Mouse (Mus musculus) thymus, adult 2 months (tissue): ENCODE measurements at regions not wholly inside any gene's neighbourhood (a gene's known extent, or its start where the extent isn't known, plus 50 kb on each side); places are given as distances from the start of the nearest gene placed in this dataset.

Source experiments
- DNase-seq: peaks from one replicate; pipeline ENCODE4 v3.0.0; 2021
- H3K27ac ChIP-seq: fragments of 200-500 bp; 2 replicates; pipeline ENCODE4 v1.5.1; 2012; ENCODE audit warnings: low read length, control low read depth; ENCODE audit not compliant: control insufficient read depth, insufficient read depth
- H3K27me3 ChIP-seq: fragments of 200-500 bp; 2 replicates; pipeline ENCODE4 v1.6.1; 2012; ENCODE audit warnings: mild to moderate bottlenecking, low read length, moderate library complexity, mixed read lengths; ENCODE audit not compliant: control insufficient read depth, insufficient read depth
- H3K36me3 ChIP-seq: fragments of 200-500 bp; 2 replicates; pipeline ENCODE4 v1.6.1; 2012; ENCODE audit warnings: mild to moderate bottlenecking, low read length, moderate library complexity; ENCODE audit not compliant: control insufficient read depth, insufficient read depth
- H3K4me1 ChIP-seq: fragments of 200-500 bp; replicated peaks from 2 replicates; pipeline ENCODE4 v1.6.1; 2012; ENCODE audit warnings: low read length; ENCODE audit not compliant: control insufficient read depth, insufficient read depth
- H3K4me3 ChIP-seq: fragments of 200-500 bp; 2 replicates; pipeline ENCODE4 v1.5.1; 2012; ENCODE audit warnings: mild to moderate bottlenecking, low read length, control low read depth, moderate library complexity; ENCODE audit not compliant: control insufficient read depth, insufficient read depth
- CTCF ChIP-seq: fragments of 200-500 bp; IDR thresholded peaks from 2 replicates; pipeline ENCODE4 v1.5.1; 2012; ENCODE audit warnings: mild to moderate bottlenecking, control low read depth, low read length, moderate library complexity, borderline replicate concordance; ENCODE audit not compliant: control insufficient read depth, poor library complexity, insufficient read depth; ENCODE audit errors: extremely low read depth
- POLR2A ChIP-seq: fragments of 200-500 bp; IDR thresholded peaks from 2 replicates; pipeline ENCODE4 v1.6.1; 2012; ENCODE audit warnings: mild to moderate bottlenecking, low read length, control low read depth, moderate library complexity; ENCODE audit not compliant: control insufficient read depth, poor library complexity, insufficient read depth; ENCODE audit errors: extremely low read depth
- WGBS: fragments of 180-500 bp; shearing (Covaris S2); methylation state at CpG from one replicate; pipeline ENCODE4 v1.1.7; 2018; 5-methylcytosine and 5-hydroxymethylcytosine counted together

DNA sequence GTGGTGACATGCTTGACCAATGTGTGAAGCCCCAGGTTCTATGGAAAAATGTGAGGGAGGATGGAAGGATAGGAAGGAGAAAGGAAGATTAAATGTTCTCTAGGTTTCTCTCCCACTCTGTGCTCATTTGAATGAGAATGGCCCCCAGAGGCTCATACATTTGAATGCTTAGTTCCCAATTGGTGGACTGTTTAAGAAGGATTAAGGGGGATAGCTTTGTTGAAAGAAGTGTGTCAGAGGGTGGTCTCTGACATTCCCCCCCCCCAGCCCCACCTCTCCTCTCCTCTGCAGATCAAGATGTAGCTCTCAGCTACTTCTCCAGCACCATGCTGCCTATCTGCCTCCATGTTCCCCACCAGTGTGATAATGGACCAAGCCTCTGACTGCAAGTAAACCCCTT lies 467.7 kb upstream of the Castor2 start:
- no peak for DNase-seq
- no peak overlapping the region for H3K4me3 ChIP-seq
- TF ChIP-seq POLR2A (no peak), CTCF (no peak)
- H3K27ac ChIP-seq = no peak overlapping the region
- H3K4me1 ChIP-seq = no peaks in the 10 kb centered on the region
- no peaks in the 10 kb centered on the region for H3K36me3 ChIP-seq
- no peaks in the 10 kb centered on the region for H3K27me3 ChIP-seq

DNA sequence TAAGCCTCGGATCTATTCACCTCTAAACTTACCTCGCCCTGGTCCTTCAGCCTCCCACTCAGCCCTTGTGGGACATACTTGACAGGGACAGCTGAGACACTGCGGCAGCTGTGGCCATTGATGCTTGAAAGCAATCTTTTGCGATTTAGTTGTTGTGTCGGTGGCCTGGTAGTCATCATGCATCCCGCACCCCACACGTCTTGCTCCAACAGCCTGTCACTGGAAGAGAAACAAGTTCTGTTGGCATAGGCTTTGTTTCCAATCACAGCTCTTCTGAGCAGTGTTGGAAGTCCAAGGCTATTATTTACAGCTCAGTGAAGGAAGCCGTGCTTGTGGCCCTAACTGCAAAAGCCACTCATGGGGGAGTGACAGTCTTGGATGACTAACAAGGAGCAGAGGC lies 480.2 kb upstream of the Castor2 start:
- DNase-seq = no peak
- WGBS = 86% methylated on average over 8 of the region's 8 CpGs
- no peaks in the 10 kb centered on the region for H3K27me3 ChIP-seq
- H3K36me3 ChIP-seq = no peaks in the 10 kb centered on the region
- TF ChIP-seq CTCF (no peak), POLR2A (no peak)
- H3K27ac ChIP-seq = no peak overlapping the region
- H3K4me3 ChIP-seq = no peak overlapping the region
- H3K4me1 ChIP-seq = no peaks in the 10 kb centered on the region

DNA sequence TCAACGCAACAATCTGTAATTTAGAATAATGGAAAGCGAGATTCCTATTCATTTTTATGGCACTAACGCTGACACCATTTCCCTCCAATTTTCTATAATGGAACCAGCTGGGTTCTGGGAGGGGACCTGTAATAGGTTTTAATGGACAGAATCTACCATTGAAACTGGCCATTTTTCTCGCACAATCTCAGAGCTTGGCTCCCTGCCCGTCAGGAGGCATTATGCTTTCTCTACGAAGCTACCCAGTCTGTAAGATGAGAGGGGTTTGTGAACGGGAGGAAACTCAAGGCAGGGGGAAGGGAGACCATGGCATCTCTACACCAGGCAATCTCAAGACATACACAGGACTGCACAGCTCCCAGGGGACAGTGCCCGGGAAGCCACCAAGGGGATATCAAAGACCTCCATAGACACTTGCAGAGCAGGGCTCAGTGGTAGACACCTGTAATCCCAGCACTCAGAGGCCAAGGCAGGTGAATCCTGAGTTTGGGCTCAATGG lies 498.2 kb upstream of the Castor2 start:
- WGBS = 92% methylated on average over 8 of the region's 8 CpGs
- H3K36me3 ChIP-seq = no peaks in the 10 kb centered on the region
- H3K27ac ChIP-seq = no peak overlapping the region
- H3K4me1 ChIP-seq = no peaks in the 10 kb centered on the region
- H3K4me3 ChIP-seq = no peak overlapping the region
- no peak for DNase-seq
- TF ChIP-seq POLR2A (no peak), CTCF (no peak)
- H3K27me3 ChIP-seq = no peaks in the 10 kb centered on the region

DNA sequence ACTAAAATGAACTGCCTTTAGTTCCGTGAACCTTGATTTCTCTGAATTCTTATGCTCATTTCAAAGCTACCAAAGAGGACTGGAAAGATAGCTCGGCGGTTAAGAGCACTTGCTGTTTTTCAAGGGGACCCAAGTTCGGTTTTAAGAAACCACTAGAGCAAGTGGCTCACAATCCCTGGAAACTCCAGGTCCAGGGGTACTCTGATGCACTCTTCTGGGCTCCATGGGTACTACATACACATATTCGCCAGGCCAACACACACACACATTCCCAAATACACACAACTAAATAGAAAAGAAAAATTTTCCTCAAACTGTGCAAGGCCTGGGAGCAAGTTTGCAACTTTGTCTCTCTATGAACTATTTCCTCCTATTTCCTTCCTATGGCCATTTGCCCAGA lies 498.9 kb upstream of the Castor2 start:
- no peak for DNase-seq
- no peak overlapping the region for H3K27ac ChIP-seq
- H3K4me3 ChIP-seq = no peak overlapping the region
- 74% methylated on average over 5 of the region's 5 CpGs for WGBS
- no peaks in the 10 kb centered on the region for H3K27me3 ChIP-seq
- no peak for TF ChIP-seq POLR2A
- TF ChIP-seq CTCF = no peak
- H3K36me3 ChIP-seq = no peaks in the 10 kb centered on the region
- H3K4me1 ChIP-seq = no peaks in the 10 kb centered on the region

DNA sequence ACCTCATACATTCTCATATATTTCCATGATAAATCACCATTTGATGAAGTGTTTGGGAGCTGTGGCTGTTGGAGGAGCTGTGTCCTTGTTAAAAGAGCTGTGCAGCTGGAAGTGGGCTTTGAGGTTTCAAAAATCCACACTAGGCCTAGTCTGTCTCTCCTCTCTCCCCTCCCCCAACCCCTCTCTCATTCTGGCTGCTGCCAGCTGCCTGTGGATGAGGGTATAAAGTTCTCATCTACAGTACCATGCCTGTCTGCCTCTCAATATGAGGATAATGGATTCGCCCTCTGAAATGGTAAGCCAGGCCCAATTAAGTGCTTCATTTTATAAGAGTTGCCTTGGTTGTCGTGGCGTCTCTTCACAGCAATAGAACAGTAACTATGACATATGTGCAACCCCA lies 501.4 kb upstream of the Castor2 start:
- no peak for DNase-seq

DNA sequence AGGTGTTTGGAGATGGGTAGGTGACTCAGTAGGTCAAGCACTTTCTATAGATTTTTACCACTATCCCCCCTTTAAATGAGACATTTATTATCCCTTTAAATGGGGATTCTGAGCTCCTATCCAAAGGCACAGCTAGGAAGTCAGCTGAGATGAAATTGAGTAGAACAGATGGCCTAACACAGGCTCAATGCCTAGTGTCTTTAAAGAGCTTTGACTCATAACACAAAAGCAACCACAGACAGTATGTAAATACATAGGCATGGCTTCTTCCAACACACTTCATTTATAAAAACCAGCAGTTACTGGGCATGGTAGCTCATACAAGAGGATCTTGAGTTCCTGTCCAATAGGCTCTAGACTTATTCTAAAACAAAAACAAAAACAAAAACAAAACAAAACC lies 513.0 kb upstream of the Castor2 start:
- DNase-seq = no peak
- TF ChIP-seq POLR2A (no peak), CTCF (no peak)

More for the DNA sequence above, 501.4 kb upstream of the Castor2 start:
- TF ChIP-seq POLR2A (no peak), CTCF (no peak)
- H3K4me1 ChIP-seq = no peaks in the 10 kb centered on the region
- over 99% methylated on average over 3 of the region's 3 CpGs for WGBS
- no peak overlapping the region for H3K4me3 ChIP-seq
- H3K27me3 ChIP-seq = no peaks in the 10 kb centered on the region
- H3K36me3 ChIP-seq = no peaks in the 10 kb centered on the region
- no peak overlapping the region for H3K27ac ChIP-seq

DNA sequence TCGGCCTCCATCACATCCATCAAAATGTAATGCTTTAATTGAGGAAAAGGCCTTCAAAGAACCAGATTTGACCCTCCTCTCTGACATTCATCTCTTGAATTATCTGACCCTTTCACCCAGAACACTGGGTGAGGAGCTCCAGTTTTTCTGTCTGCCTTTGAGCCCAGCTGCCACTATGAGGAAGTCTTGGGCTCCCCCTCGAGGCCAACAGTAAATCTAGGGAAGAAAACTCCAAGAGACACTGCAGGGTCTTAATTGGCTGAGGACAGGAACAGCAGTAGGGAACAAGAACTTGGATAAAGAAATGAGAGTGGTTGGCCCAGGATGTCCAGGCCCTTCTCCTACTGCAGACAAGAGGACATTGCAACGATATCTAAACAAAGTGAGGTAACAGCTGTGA lies 514.3 kb upstream of the Castor2 start:
- Histone ChIP-seq H3K4me3 (no peak overlapping the region), H3K4me1 (no peaks in the 10 kb centered on the region), H3K27me3 (no peaks in the 10 kb centered on the region), H3K36me3 (no peaks in the 10 kb centered on the region), H3K27ac (no peak overlapping the region)
- TF ChIP-seq POLR2A (no peak), CTCF (no peak)
- WGBS = 29% methylated on average over 3 of the region's 3 CpGs
- DNase-seq = no peak

More for the DNA sequence above, 513.0 kb upstream of the Castor2 start:
- H3K36me3 ChIP-seq = no peaks in the 10 kb centered on the region
- no peak overlapping the region for H3K4me3 ChIP-seq
- H3K27ac ChIP-seq = no peak overlapping the region
- H3K4me1 ChIP-seq = no peaks in the 10 kb centered on the region
- no peaks in the 10 kb centered on the region for H3K27me3 ChIP-seq
